Mouse (Mus musculus) ovary, adult 18-20 months (tissue): ENCODE data around the gene Slc1a2.

Experiments
- DNase-seq: peaks from one replicate; pipeline ENCODE4 v3.0.0; 2022; ENCODE audit warnings: low spot score, mixed read lengths

Slc1a2 gene

GRCm38 (mm10) chr2:102663339-102663738 is 4.9 kb downstream of the Slc1a2 start:
- no peak for DNase-seq

- no peak for DNase-seq
Measured at GRCm38 (mm10) chr2:102663865-102664264, 5.4 kb downstream of the Slc1a2 start.

GRCm38 (mm10) chr2:102667981-102668380 is 9.5 kb downstream of the Slc1a2 start:
- DNase-seq: no peak

GRCm38 (mm10) chr2:102669580-102669979 is 11.1 kb downstream of the Slc1a2 start:
- DNase-seq: no peak

- DNase-seq: no peak
Measured at GRCm38 (mm10) chr2:102674582-102674981, 16.1 kb downstream of the Slc1a2 start.

- no peak for DNase-seq
Measured at GRCm38 (mm10) chr2:102675275-102675674, 16.8 kb downstream of the Slc1a2 start.

GRCm38 (mm10) chr2:102676716-102677312 is 18.4 kb downstream of the Slc1a2 start:
- no peak for DNase-seq

GRCm38 (mm10) chr2:102677400-102677799 is 18.9 kb downstream of the Slc1a2 start:
- no peak for DNase-seq

GRCm38 (mm10) chr2:102681351-102681750 is 22.9 kb downstream of the Slc1a2 start:
- DNase-seq: no peak

GRCm38 (mm10) chr2:102682168-102682567 is 23.7 kb downstream of the Slc1a2 start:
- no peak for DNase-seq

- DNase-seq: no peak
Measured at GRCm38 (mm10) chr2:102685371-102686107, 27.1 kb downstream of the Slc1a2 start.

- DNase-seq: no peak
Measured at GRCm38 (mm10) chr2:102686108-102686450, 27.6 kb downstream of the Slc1a2 start.

- DNase-seq: no peak
Measured at GRCm38 (mm10) chr2:102693556-102693955, 35.1 kb downstream of the Slc1a2 start.

- no peak for DNase-seq
Measured at GRCm38 (mm10) chr2:102694750-102695149, 36.3 kb downstream of the Slc1a2 start.

GRCm38 (mm10) chr2:102695541-102695940 is 37.1 kb downstream of the Slc1a2 start:
- DNase-seq: no peak

- DNase-seq: no peak
Measured at GRCm38 (mm10) chr2:102697732-102698131, 39.3 kb downstream of the Slc1a2 start.

GRCm38 (mm10) chr2:102699921-102700320 is 41.5 kb downstream of the Slc1a2 start:
- no peak for DNase-seq

GRCm38 (mm10) chr2:102700695-102701094 is 42.2 kb downstream of the Slc1a2 start:
- DNase-seq: no peak

- DNase-seq: no peak
Measured at GRCm38 (mm10) chr2:102701382-102701781, 42.9 kb downstream of the Slc1a2 start.

GRCm38 (mm10) chr2:102703556-102703955 is 45.1 kb downstream of the Slc1a2 start:
- DNase-seq: no peak

- DNase-seq: no peak
Measured at GRCm38 (mm10) chr2:102704781-102705180, 46.3 kb downstream of the Slc1a2 start.

- no peak for DNase-seq
Measured at GRCm38 (mm10) chr2:102711511-102711910, 53.1 kb downstream of the Slc1a2 start.

GRCm38 (mm10) chr2:102712049-102712448 is 53.6 kb downstream of the Slc1a2 start:
- no peak for DNase-seq
